Mouse (Mus musculus) hindbrain, embryonic 16.5 days (tissue): ENCODE measurements around the gene Apold1. TPM values are rescaled to one million over a fixed set of nuclear protein-coding genes. Genes with fewer than 3 reads are reported as not detected.

Experiments
- ATAC-seq: fragments of 200-750 bp; cut with Nextera tagmentation; 2 replicates; pipeline ENCODE4 v1.8.0; 2017; ENCODE audit warnings: moderate TSS enrichment, moderate library complexity
- H3K27ac ChIP-seq: fragments of 300-500 bp; sonication (generic); 2 replicates; pipeline ENCODE4 v1.5.1; 2014; ENCODE audit warnings: low read depth, mild to moderate bottlenecking, control low read depth, low read length, moderate library complexity
- H3K27me3 ChIP-seq: fragments of 300-500 bp; sonication (generic); replicated peaks from 2 replicates; pipeline ENCODE4 v1.6.1; 2014; ENCODE audit warnings: low read length; ENCODE audit not compliant: control insufficient read depth, insufficient read depth
- H3K36me3 ChIP-seq: fragments of 300-500 bp; sonication (generic); 2 replicates; pipeline ENCODE4 v1.6.1; 2014; ENCODE audit warnings: mild to moderate bottlenecking, low read length, moderate library complexity, mixed read lengths; ENCODE audit not compliant: control insufficient read depth, insufficient read depth
- H3K4me1 ChIP-seq: fragments of 300-500 bp; sonication (generic); 2 replicates; pipeline ENCODE4 v1.6.1; 2014; ENCODE audit warnings: low read depth, low read length; ENCODE audit not compliant: control insufficient read depth, insufficient read depth
- H3K4me2 ChIP-seq: fragments of 300-500 bp; sonication (generic); 2 replicates; pipeline ENCODE4 v1.6.1; 2014; ENCODE audit warnings: mild to moderate bottlenecking, low read length, control low read depth, moderate library complexity
- H3K4me3 ChIP-seq: fragments of 300-500 bp; sonication (generic); 2 replicates; pipeline ENCODE4 v1.5.1; 2014; ENCODE audit warnings: mild to moderate bottlenecking, low read length, control low read depth, moderate library complexity
- H3K9ac ChIP-seq: fragments of 300-500 bp; sonication (generic); 2 replicates; pipeline ENCODE4 v1.6.1; 2014; ENCODE audit warnings: low read depth, mild to moderate bottlenecking, control low read depth, low read length, moderate library complexity
- H3K9me3 ChIP-seq: fragments of 300-500 bp; sonication (generic); 2 replicates; pipeline ENCODE4 v1.6.1; 2014; ENCODE audit warnings: mild to moderate bottlenecking, low read length, moderate library complexity; ENCODE audit not compliant: control insufficient read depth
- WGBS: fragments of 180-500 bp; shearing (Covaris S2); extraction: QIAGEN DNeasy Blood & Tissue Kit; methylation state at CpG from one replicate; pipeline ENCODE4 v1.1.7; 2014; 5-methylcytosine and 5-hydroxymethylcytosine counted together
- polyA plus RNA-seq: library from polyadenylated mRNA; unstranded; fragments of >200 nt; fragmentation: Nextera tagmentation; extraction: Ambion mirVana; gene quantifications from 2 replicates; pipeline ENCODE4 v1.2.1, GENCODE M21; 2015

Apold1 gene
- polyA plus RNA-seq, 1 experiment from 2014 or later: 5.7 TPM

GRCm38 (mm10) chr6:135029246-135029645 is 47.7 kb downstream of the Apold1 start:
- Histone ChIP-seq H3K9me3 (no peaks in the 10 kb centered on the region), H3K4me1 (no peaks in the 10 kb centered on the region), H3K27ac (no peak overlapping the region), H3K36me3 (peaks cover 2% of the 10 kb centered on the region; the same call in 1 of the 2 replicates), H3K9ac (no peak overlapping the region), H3K4me2 (no peak overlapping the region), H3K4me3 (no peak overlapping the region), H3K27me3 (no peaks in the 10 kb centered on the region)
- no peak for ATAC-seq
- 76% methylated on average over 4 of the region's 4 CpGs for WGBS

Other genes with a start within 250 kb of the Apold1 start
- gene Dusp16, start 189.1 kb upstream of the Apold1 start, polyA plus RNA-seq: 4.7 and 5.1 TPM in 2 replicates
- gene Crebl2, start 151.6 kb upstream of the Apold1 start, polyA plus RNA-seq: 3.0 and 3.9 TPM in 2 replicates
- gene Gpr19, start 83.1 kb upstream of the Apold1 start, polyA plus RNA-seq: 36.1 and 41.3 TPM in 2 replicates
- gene Cdkn1b, start 61.3 kb upstream of the Apold1 start, polyA plus RNA-seq: 12.6 and 15.1 TPM in 2 replicates
- 74.2 and 78.7 TPM in 2 replicates for gene Ddx47, start 29.9 kb downstream of the Apold1 start, polyA plus RNA-seq
- gene Gprc5a, start 83.9 kb downstream of the Apold1 start, polyA plus RNA-seq: 0.24 and 0.28 TPM in 2 replicates
- not detected in 2 replicates for gene Gprc5d, start 136.6 kb downstream of the Apold1 start, polyA plus RNA-seq
- gene Fam234b, start 216.3 kb downstream of the Apold1 start, polyA plus RNA-seq: 110 and 120 TPM in 2 replicates
- gene Hebp1, start 216.3 kb downstream of the Apold1 start, polyA plus RNA-seq: 5.9 and 9.4 TPM in 2 replicates